Comparison of ENCODE assay signal across 8 mouse cellular contexts in the genomic region with DNA sequence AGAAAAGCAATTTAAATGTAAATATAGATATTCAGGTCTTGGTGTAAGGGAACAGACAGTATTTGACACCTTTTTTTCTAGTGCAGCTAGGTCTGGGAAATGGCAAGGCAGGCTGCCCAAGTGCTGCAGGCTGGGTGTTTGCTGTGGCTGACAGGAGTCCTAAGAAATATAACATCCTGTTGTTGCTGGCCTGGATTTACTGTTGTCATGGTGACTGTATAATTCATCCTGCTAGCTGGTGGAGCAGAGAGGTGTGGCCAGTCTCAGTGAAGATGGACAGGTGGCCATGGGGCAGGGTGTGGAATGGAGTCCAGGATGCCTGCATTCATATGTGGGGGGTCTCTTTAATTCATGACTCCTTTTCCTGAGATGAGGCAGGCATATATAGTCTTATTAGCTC.
DNase-seq lines count a peak whose midpoint lies in the region; ATAC-seq lines count a peak whose summit lies in the region.

No protein-coding gene starts in this region.

- peaks cover 13% of the 10 kb centered on the region; the same call in 1 of the 2 replicates for H3K4me1 ChIP-seq in hindbrain, embryonic 12.5 days

- no peaks in the 10 kb centered on the region for H3K27me3 ChIP-seq in hindbrain, embryonic 12.5 days

- H3K27ac ChIP-seq in hindbrain, embryonic 12.5 days: peak overlapping the region; percentile 36; the same call in 1 of the 2 replicates

- no peak overlapping the region for H3K4me2 ChIP-seq in hindbrain, embryonic 12.5 days (replicated peaks)

- no peaks in the 10 kb centered on the region for H3K36me3 ChIP-seq in hindbrain, embryonic 12.5 days

- ATAC-seq in cerebellum, adult (ENCODE audit: insufficient number of reproducible peaks, low FRiP score, low TSS enrichment): peak; percentile 60
- ATAC-seq in hindbrain, embryonic 12.5 days (ENCODE audit: low FRiP score): peak; percentile 72

- no peak for DNase-seq in cerebellum, adult 8-10 months
- peak; percentile 62 for DNase-seq in adrenal gland, postnatal 14 days
- peak; percentile 56 for DNase-seq in mesoderm, embryonic 11.5 days (ENCODE audit: low read depth, low spot score)
- no peak for DNase-seq in c-Kit-positive CD71-positive TER-119-positive erythroid progenitor cells, embryonic 14.5 days (ENCODE audit: low spot score)
- no peak for DNase-seq in right cerebral cortex, postnatal 25 days
- no peak for DNase-seq in gastrocnemius, postnatal 10 days

- H3K4me3 ChIP-seq in hindbrain, embryonic 12.5 days: no peak overlapping the region

- no peak overlapping the region for H3K9ac ChIP-seq in hindbrain, embryonic 12.5 days

- no peaks in the 10 kb centered on the region for H3K9me3 ChIP-seq in hindbrain, embryonic 12.5 days (replicated peaks)

Comparison
In these comparisons a context has a peak if more than half of its experiments do, and no peak if none do; other contexts are left out.
1. DNase-seq: peak in adrenal gland, postnatal 14 days (single experiment) and mesoderm, embryonic 11.5 days (single experiment); none in cerebellum, adult 8-10 months (single experiment), c-Kit-positive CD71-positive TER-119-positive erythroid progenitor cells, embryonic 14.5 days (single experiment), right cerebral cortex, postnatal 25 days (single experiment) and gastrocnemius, postnatal 10 days (single experiment).